Mouse (Mus musculus): ENCODE data around the gene Fbxo2.
"Not testable (repeated sequence)": the region's sequence is repeated elsewhere in the genome, so short reads cannot be mapped to it uniquely, and the experiment has no call there.

Gene Fbxo2

GRCm38 (mm10) chr4:148171261-148171660 is 10.8 kb downstream of the Fbxo2 start:
- in situ Hi-C loops (cut with MseI, MboI), result loop anchor here (5.0 to 10.0 kb wide), 2 partner anchors 256 to 264 kb away; no protein-coding TSS in a partner anchor

GRCm38 (mm10) chr4:148173811-148174494 is 13.5 kb downstream of the Fbxo2 start:
- in situ Hi-C loops (cut with MseI, MboI), result loop anchor here (5.0 to 10.0 kb wide), 2 partner anchors 253 to 261 kb away; no protein-coding TSS in a partner anchor

- in situ Hi-C loops (cut with MseI, MboI), result loop anchor here (5.0 to 10.0 kb wide), 2 partner anchors 253 to 260 kb away; no protein-coding TSS in a partner anchor
Measured at GRCm38 (mm10) chr4:148174495-148174862, 14.1 kb downstream of the Fbxo2 start.

- in situ Hi-C loops (cut with MseI, MboI), result loop anchor here in 1 of 2 experiments (10.0 kb wide), 1 partner anchor 258 kb away; no protein-coding TSS in a partner anchor
Measured at GRCm38 (mm10) chr4:148176603-148177002, 16.2 kb downstream of the Fbxo2 start.

- in situ Hi-C loops (cut with MseI, MboI), result loop anchor here in 1 of 2 experiments (10.0 kb wide), 1 partner anchor 257 kb away; no protein-coding TSS in a partner anchor
Measured at GRCm38 (mm10) chr4:148177716-148178115, 17.3 kb downstream of the Fbxo2 start.

GRCm38 (mm10) chr4:148181483-148181882 is 21.1 kb downstream of the Fbxo2 start:
- in situ Hi-C loops (cut with MseI, MboI), result no loop called here

GRCm38 (mm10) chr4:148182363-148182762 is 21.9 kb downstream of the Fbxo2 start:
- in situ Hi-C loops (cut with MseI, MboI), result no loop called here

- in situ Hi-C loops (cut with MseI, MboI), result no loop called here
Measured at GRCm38 (mm10) chr4:148184564-148184963, 24.1 kb downstream of the Fbxo2 start.

- in situ Hi-C loops (cut with MseI, MboI), result no loop called here
Measured at GRCm38 (mm10) chr4:148185819-148186218, 25.4 kb downstream of the Fbxo2 start.

GRCm38 (mm10) chr4:148188767-148189166 is 28.3 kb downstream of the Fbxo2 start:
- in situ Hi-C loops (cut with MseI, MboI), result not testable (repeated sequence)

GRCm38 (mm10) chr4:148192707-148193245 is 32.4 kb downstream of the Fbxo2 start:
- in situ Hi-C loops (cut with MseI, MboI), result no loop called here

GRCm38 (mm10) chr4:148194400-148194799 is 34.0 kb downstream of the Fbxo2 start:
- in situ Hi-C loops (cut with MseI, MboI), result no loop called here

GRCm38 (mm10) chr4:148198721-148199120 is 38.3 kb downstream of the Fbxo2 start:
- in situ Hi-C loops (cut with MseI, MboI), result no loop called here

GRCm38 (mm10) chr4:148203557-148203956 is 43.1 kb downstream of the Fbxo2 start:
- in situ Hi-C loops (cut with MseI, MboI), result no loop called here

- in situ Hi-C loops (cut with MseI, MboI), result no loop called here
Measured at GRCm38 (mm10) chr4:148204061-148204872, 43.8 kb downstream of the Fbxo2 start.

- in situ Hi-C loops (cut with MseI, MboI), result no loop called here
Measured at GRCm38 (mm10) chr4:148204873-148205232, 44.4 kb downstream of the Fbxo2 start.

- in situ Hi-C loops (cut with MseI, MboI), result no loop called here
Measured at GRCm38 (mm10) chr4:148214460-148215136, 54.2 kb downstream of the Fbxo2 start.

GRCm38 (mm10) chr4:148215264-148215900 is 55.0 kb downstream of the Fbxo2 start:
- in situ Hi-C loops (cut with MseI, MboI), result no loop called here

Data from mouse trophoblast stem cell (cell line).